Mouse (Mus musculus) thymus, postnatal 10 days (tissue): ENCODE measurements around the gene Adgrb3.
"Not testable (repeated sequence)": the region's sequence is repeated elsewhere in the genome, so short reads cannot be mapped to it uniquely, and the experiment has no call there.

Experiments used
- DNase-seq, 2 experiments: peaks; one replicate each; pipeline ENCODE4 v3.0.0; 2021; ENCODE audit warnings: low spot score in 2 of 2

The Adgrb3 gene

DNA sequence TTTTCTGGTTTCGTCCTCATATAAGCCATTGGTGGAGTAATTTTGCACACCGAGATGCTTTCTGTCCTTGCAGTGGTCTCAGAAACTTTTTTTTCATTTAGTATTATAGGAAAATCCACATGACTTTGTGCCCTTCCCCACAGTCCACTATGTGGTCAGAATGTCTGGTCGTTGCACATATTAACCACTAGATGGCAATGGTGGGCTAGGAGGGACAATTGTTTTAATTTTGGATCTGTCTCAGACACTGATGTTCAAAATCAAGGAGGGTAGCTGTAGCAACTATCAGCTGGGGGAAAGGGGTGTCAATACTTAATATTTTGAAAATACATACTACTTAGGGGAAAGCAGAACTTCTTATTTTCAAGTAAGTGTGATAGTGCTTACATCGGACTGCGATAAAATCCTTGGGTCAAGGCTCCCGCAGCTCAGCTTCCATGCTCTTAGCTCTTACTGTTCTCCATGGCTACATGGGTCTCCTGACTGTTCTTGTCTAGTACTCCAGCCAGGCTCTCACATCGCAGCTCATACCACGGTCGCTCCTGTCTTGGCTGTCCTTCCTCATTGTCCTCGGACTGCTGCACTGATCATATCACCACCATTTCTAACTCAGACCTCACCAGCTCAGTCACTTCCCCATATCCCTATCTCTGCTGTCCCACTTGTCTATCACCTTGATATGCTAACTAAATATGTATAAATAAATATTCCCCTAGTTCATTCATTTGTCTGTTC is 319.0 kb downstream of the Adgrb3 start:
- DNase-seq, result no peak

DNA sequence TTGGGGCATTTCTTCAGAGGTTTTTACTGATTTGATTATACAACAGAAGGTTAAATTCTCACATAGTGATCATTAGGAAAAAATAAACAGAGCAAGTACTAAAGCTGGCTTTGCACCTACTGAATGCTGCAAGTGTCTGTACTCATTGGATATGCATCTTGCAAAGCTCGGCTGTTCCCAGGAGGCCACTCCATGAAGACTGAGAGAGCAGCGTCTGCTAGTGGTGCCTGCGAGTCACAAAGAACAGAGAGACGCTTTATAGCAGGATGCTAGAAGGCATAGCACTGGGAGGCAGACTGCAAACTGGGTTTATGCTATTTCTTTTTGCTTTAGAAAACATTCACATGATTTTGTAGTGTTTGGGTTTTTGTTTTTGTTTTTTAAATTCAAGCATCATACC is 325.2 kb downstream of the Adgrb3 start:
- no peak for DNase-seq

DNA sequence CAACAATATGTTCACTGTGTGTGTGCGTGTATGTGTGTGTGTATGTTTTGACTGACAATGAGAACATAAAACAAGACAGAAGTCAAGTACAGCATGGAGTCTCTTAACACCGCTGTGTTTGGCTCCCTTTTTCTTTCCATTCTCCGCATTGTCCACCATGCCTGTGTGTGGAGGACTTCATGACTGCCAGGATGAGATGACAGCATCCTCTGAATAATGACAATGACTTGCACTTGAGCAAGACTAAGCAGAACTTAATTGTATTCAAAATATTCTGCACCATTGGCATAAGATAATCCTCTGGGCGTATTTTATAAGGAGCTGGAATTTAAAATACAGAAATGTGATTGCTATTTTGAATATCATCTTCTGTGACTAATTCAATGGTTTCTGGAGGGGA is 326.0 kb downstream of the Adgrb3 start:
- no peak for DNase-seq

DNA sequence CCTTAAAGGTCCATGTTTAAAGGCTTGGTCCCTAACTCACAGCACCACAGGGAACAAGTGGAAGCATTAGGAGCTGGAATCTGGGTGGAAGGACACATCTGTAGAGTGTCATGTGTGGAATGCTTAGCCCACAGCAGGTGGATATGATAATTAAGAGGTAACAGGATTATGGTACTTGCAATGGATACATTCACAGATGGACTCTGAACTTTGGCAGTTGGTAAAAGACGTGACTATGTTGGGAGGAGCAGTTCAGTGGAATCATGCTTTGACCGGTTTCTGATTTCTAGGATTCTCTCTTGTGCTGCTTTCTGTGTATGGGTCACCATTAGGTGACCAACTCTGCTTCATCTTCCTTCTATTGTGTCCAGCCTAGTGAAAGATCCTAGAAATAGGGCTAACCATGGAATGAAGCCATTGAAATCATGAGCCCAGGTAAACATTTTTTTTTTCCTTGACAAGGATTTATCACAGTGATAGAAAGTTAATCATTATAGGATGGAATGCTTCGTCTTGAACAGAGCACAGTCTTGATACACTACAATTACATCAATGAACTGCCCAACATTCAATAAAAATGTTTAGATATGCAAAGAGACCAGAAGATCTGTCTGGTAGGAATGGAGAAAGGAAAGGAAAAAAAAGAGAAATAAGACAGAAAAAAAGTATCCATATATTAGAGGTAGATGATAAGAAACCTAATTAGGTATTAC is 334.1 kb downstream of the Adgrb3 start:
- DNase-seq, result no peak

DNA sequence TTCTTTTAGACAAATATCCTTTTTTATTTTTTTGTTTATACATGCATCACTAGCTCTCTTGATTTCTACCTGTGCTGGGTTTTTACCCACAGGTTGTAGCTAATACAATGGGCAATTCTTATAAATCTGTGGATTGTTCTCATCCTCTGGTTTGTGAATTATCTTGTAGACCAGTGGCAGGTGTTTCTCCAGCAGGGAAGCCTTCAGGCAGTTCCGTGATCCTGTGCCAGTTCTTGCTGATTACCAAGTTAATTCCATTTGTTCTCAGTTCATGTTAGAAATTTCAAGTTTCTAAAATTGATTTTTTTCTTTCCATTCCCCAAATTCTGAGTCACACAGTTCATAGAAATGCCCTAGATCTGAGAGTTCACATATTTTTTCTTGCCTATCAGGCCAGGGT is 338.0 kb downstream of the Adgrb3 start:
- no peak for DNase-seq

DNA sequence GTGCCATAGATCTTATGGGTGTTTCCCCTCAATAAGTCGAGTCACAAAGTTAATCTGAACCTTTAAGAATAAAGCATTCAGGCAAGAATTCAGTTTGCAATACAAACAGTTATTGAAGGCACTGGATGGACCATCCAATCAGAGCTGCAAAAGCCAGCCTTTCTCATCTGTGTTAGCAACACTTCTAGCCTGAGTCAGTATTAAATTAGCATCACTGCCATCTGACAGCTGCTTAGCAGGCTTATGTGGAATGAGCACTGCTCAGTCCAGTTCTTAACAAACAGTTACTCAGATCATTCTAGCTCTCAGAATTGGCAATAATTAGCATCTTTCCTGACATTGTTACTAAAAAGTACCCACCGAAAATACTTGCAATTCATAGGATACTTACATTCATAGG is 339.3 kb downstream of the Adgrb3 start:
- no peak for DNase-seq

DNA sequence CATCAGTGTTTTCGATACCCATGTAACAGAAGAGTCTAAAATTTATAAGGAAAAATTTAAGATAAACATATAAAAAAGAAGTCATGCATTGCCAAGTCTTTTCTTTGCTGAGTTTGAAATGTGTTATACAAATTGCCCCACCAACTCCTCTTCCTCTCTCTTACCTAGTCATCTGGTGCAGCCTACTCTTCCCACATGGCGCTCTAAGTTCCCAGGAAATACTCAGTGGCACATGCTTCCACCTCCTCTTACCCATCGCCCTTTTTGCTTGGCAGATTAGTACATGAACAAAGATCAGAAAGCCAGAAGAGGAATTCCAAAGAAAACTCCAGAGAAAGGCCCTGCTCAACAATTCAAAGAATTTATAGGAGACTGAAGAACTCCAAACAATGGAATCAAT is 353.8 kb downstream of the Adgrb3 start:
- no peak for DNase-seq

DNA sequence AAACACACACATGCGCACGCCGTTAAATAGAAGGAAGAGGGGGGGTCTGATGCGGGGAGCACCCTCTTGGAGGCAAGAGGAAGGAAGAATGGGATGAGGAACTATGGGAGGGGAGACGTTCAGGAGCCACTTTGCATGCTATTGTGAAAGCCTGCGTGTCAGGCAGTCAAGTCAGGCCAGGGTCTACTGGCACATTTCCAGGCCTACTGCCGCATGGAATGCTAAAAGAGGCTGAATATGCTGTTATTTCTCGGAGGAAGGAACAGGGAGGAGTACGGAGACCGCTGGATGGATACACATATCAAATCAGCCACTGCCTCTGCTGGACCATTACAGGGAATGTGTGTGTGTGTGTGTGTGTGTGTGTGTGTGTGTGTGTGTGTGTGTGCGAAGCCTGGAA is 355.0 kb downstream of the Adgrb3 start:
- no peak for DNase-seq

DNA sequence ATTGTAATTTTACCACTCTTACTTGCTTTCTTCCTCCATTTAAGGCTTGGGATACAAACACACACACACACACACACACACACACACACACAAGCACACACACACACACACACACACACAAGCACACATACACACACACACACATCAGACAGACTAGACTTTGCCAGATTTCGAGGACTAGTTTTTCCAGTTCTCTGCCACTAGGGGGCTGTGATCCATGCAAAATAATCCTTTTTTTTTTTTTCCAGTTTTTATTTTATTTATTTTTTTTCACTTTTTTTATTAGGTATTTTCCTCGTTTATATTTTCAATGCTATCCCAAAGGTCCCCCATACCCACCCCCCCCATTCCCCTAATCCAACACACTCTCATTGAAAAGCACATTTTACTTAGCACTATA is 357.9 kb downstream of the Adgrb3 start:
- DNase-seq, result not testable (repeated sequence)

DNA sequence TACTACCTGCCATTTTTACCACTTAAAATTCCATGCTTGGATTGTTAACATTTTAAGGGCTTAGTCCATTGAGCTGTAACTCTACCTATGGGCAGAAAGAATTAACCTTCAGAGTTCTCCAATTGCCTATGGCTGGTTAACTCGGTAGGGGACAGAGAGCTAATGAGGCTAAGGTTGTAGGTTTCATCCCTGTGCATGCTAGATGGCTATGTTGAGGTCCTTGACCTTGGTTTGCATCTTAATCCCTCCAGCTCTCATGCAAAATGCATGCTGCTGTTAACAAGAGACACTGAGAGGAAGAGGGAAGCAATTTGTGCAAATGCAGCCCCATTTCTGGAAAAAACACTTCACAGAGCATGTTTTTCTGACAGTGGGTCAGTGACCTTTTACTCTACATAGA is 366.9 kb downstream of the Adgrb3 start:
- DNase-seq, result no peak

DNA sequence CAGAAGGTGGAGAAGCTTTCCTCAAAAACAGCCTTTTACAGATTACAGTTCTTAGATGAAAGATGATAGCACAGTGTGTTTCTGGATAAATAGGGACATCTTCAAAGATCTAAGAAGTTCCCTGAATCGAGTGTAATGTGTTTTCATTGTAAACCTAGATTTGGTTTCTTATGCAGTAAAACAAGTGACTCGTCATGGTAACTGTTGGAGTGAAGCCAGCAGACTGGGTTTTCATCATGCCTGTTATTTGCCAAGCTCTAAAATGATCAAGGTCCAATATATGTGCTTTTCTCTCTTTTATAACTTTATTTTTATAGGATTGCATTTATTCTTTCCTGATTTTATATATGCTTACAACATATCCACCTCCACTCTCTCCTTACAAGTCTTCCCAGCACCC is 394.0 kb downstream of the Adgrb3 start:
- DNase-seq, result no peak

DNA sequence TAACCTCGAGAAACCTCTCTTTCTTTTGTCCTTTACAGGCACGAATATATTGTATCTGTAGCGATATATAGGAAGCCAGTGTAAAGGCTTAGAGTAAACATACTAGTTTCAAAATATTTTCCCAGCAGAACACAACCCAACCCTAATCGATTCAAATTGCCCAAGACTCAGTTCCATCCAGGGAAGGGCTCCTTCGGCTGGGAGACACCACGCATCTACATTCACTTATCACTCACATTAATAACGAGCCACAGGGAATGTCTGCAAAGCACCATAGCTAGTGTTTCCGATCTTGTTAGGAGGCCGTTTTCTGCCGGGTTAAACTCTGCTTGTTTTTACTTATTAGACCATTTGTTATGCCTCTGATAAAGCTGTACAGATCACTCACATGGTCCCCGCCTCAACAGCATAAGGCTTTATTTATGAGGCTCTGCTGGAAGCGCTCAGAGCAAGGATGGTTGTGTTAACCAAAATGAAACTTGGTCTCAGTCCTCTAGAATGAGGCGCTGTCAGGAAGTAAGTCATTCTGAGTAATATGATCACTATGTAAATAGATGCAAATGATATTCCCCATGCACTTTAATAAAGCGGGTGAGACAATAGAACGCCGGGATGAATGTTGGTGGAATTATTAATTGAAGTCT is 399.2 kb downstream of the Adgrb3 start:
- no peak for DNase-seq

DNA sequence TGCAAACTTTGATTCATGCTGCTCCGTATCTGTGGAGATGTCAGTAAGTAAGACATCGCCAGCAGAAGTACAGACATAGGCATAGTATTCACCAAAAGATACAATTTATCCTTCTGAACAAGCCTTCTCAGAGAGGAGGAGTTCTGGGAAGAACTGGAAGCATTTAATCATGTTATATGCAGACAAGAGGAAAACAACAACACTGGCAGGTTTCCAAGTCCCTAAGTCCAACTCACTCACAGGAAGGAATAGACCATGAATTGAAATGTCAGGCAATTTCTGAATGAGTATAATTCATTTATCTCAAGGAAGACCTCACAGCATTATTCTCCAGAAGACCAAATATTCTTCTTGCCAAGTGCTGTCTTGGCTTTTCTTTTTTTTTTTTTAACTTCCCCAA is 408.8 kb downstream of the Adgrb3 start:
- no peak for DNase-seq

DNA sequence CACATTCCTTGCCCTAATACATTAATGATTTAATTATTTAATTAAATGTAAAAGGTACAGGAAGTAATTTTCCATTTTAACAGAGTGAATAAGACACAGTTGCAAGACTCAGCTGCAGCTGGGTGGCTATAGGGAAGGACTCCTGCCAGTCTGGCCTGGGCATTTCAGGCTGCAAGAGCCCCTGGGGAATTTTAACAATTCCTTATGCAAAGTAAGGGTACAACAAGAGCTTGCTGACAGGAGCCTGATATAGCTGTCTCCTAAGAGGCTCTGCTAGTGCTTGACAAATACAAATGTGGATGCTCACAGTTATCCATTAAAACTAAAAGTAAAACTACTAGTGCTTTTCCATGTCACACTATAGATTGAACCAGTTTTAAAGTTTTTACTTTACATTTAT is 410.1 kb downstream of the Adgrb3 start:
- no peak for DNase-seq

DNA sequence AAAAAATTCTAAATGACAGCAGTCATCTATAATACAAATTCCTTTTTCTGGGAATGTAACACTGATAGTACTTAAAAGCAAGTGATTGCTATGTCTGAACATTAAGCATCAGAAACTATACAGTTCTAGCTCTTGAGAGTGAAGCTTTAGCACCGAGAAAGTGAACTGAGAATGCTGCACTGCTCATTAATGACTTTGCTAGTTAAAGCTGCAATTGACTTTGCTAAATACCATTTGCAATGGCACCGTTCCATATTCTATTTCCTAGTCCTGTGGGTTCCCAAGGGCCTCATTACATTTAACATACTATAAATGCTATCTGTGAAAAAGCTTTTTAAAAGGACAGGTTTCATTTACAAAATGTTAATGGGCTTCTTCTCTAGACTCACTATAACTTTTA is 414.4 kb downstream of the Adgrb3 start:
- DNase-seq, result no peak

DNA sequence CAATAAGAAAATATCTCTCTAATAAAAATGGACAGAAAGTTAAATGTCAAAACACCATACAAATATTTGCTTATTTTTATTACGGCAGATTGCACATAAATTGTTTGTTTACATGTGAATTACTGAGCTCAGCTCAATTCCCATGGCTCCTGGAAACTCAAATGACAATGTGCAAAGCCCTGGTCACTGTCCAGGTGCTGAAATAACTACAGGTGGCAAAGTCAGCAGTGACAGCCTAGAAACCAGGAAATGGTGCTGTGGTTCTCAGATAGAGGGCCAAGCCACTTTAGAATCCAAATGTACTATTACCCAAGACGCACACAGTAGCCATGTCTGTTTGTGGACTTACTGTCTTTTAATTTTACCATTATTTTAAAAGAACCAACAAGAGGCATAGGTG is 465.3 kb downstream of the Adgrb3 start:
- DNase-seq, result no peak

DNA sequence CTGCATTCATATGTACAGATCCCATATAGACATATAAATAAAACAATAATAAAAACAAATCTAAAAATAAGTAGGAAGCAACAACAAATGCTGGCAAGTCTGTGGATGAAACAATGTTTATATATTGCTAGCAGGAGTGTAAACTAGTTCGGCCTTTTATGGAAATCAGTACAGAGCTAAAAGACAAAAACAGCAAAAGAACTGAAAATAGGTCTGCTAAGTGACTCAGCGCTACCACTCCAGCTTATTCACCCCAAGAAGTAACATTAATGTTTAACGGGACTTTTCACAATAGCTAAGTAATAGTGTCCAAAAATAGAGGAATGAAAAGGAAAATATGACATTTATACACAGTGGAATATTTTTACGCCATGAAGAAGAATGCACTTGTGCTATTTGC is 471.0 kb downstream of the Adgrb3 start:
- DNase-seq, result no peak

DNA sequence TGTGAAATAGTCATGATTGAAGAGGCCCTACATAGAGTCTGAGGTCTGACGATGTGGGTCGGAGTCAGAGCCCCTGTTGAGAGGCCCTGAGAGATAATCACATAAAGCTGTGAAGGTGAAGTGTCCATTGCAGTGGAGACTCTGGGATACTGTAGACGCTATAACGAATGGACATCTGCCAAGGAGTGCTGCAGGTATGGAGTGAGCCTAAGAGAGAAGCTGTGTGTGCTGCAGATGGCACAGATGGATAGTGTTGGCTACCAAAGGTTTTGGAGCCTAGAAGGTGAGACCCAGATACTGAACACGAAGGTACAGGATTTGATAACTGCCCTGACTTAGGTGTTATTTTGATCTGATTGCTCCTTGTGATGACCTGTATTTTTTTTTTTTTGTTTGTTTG is 474.0 kb downstream of the Adgrb3 start:
- no peak for DNase-seq

DNA sequence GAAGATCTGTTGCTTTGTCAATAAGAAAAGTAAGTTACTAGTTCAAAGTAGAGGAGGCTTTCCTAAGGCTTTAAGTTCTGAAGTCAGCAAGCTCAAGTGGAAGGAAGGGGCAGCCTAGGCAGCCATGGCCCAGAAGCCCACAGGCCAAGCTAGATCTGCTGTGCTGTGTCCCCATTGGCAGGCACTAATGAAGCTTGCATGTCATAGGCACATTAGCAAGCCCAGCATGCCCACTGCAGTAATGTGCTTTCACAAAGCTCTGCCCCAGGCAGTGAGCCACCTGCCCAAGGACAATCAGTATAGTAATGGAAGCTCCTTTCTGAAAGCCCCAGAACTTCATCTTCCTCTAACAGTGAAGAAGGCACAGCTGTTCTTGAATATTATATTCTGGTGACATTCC is 484.6 kb downstream of the Adgrb3 start:
- no peak for DNase-seq

DNA sequence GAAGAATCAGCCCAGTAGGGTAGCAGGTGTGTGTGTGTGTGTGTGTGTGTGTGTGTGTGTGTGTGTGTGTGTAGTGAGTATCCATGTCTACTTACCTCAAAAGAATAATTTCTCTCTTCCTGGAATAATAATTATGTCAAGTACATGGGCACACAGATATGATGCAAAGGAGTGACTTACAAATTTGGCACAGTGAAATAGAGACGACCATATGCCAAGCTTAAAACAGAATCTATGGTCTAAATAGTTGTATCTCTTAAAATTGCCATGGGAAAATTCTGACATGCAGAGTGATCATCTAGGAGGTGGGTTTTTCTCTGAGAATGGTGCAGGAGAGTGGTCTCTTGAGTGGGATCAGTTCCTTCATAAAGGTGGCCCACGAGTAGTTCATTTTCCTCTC is 504.1 kb downstream of the Adgrb3 start:
- DNase-seq, result no peak

DNA sequence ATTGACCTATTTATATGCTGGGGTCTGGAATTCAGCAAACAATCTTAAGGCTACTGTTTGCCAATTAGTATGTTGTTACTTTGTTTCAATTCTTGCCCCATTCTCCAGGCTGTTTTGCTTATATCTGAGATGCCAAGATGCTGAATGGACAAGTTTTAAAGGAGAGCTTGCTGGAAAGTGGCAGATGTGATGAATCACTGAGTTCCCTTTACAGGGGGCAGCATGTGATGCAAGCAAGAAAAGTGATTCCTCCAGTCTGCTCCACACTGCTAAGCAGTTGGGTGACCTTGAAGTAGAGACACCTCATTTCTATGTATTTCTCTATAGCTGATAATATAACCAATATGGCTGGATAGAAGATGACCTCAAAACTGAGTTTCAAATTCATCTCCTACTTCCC is 512.4 kb downstream of the Adgrb3 start:
- no peak for DNase-seq

DNA sequence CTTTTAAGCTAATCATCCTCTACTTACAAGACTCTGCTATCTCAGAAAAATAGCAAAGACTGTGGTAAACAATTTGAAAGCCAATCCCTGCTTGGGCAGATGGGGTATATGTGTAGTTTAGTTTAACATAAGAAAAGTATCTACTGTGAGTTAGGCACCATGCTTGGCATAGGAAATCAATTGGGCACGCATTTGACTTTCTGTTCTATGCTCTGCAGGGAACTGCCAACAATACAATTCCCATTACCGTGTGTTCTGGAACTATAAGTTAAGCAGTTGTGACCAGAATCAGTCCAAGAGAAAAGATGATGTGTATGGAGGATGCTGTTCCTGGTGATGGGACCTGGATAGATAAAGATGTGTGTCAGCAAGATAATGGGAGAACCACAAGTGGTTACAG is 517.2 kb downstream of the Adgrb3 start:
- no peak for DNase-seq

DNA sequence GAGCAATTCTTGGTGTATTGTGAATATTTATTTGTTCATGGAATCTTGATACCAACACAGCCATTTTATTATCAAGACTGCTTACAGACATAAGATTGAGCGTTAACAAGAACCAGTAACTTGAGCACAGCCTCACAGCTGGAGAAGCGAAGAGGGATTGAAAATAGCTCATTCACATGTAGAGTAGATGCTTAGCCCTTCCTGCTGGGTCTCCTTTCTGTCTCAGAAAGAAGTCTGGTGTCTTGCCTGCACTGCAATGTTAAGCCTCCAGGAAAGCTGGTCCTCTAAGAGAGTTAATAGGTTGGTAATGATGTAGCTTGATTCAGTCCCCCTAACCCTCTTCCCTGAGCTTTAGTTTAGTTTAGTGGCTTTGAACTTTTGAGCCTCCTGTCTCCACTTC is 519.4 kb downstream of the Adgrb3 start:
- DNase-seq, result no peak
